Mouse (Mus musculus): ENCODE measurements around the gene Lrig1. TPM values are rescaled to one million over a fixed set of nuclear protein-coding genes. Genes with fewer than 3 reads are reported as not detected.

The Lrig1 gene
- polyA plus RNA-seq, 1 experiment = not detected

DNA sequence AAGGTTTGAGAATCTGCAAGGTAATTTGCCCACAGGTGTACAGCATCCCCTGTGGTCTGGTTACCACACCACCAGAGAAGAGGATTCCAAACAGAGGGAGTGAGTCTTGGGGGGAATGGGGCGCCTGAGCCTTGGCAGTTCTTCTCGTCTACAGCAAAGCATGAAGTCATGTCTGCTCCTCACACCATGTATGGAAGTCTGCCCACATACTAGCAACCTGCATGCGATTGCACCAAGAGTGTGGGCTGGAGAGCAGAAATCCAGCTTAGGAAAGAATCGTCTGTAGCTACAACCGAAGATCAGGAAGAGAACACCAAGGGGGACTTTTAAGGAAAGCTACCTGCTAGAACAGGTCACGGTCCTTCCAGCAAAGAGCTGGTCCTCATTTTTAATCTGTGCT is 3.0 kb upstream of the Lrig1 start:
- no peak overlapping the region for H3K27ac ChIP-seq (ENCODE audit: insufficient read depth, low read depth, low read length)
- no peak overlapping the region for H3K4me3 ChIP-seq (ENCODE audit: insufficient read depth, low read depth, low read length)
- 88% methylated on average over 6 of the region's 6 CpGs for WGBS
- 0 out of 2 replicates have a peak, but pooled peaks cover 2% of the 10 kb centered on the region for H3K4me1 ChIP-seq (ENCODE audit: control insufficient read depth, insufficient read depth, low read length)
- TF ChIP-seq POLR2A (IDR thresholded peaks at IDR 0.05; ENCODE audit: insufficient read depth, low read depth, low read length) (no peak), CTCF (IDR thresholded peaks at IDR 0.05; ENCODE audit: insufficient read depth, low read depth, low read length) (no peak)

DNA sequence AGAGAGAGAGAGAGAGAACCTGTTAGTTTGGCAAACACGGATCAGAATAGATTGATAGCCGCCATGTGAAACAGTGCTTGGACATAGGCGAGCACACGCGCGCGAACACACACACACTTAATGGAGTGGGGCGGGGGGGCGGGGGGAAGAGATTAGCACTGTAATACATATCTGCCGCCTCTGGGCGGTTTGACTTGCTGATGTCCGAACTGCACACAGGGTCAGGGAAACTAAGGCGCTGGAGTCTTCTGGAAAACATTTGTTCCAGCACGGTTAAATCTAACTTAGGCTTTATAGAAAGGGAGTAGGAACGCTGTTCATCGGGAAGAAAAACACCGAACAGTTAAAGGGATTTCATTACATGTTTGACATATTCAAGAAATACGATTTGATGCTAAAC is 1.1 kb upstream of the Lrig1 start:
- 0 out of 2 replicates have a peak overlapping the region, but pooled peaks have one; percentile 8 for H3K4me3 ChIP-seq (ENCODE audit: insufficient read depth, low read depth, low read length)
- no peak overlapping the region for H3K27ac ChIP-seq (ENCODE audit: insufficient read depth, low read depth, low read length)
- TF ChIP-seq POLR2A (IDR thresholded peaks at IDR 0.05; ENCODE audit: insufficient read depth, low read depth, low read length) = no peak
- no peak for TF ChIP-seq CTCF (IDR thresholded peaks at IDR 0.05; ENCODE audit: insufficient read depth, low read depth, low read length)
- H3K4me1 ChIP-seq (ENCODE audit: control insufficient read depth, insufficient read depth, low read length) = 0 out of 2 replicates have a peak, but pooled peaks cover 2% of the 10 kb centered on the region
- under 1% methylated on average over 18 of the region's 18 CpGs for WGBS

DNA sequence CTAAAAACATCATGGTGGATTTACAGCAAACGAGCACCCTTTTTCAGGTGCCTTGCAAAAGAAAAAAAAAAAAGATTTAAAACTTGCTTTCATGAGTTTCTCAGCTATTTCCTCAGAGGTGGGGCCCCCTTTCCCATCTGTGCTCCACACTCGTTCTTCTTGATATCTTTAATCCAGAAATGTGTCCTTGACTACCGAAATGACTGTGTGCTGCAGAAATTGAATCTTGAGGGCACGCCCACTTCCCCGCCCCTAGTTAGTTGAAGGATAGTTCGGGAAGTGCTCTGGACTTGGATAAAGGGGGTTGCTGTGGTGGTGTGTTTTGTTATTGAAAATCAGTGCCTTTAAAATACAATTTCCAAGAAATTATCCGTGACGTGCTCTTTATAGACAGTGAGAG is 654 bp upstream of the Lrig1 start:
- Histone ChIP-seq H3K4me3 (ENCODE audit: insufficient read depth, low read depth, low read length) (0 out of 2 replicates have a peak overlapping the region, but pooled peaks have one; percentile 8), H3K27ac (ENCODE audit: insufficient read depth, low read depth, low read length) (no peak overlapping the region)
- under 1% methylated on average over 8 of the region's 8 CpGs for WGBS

DNA sequence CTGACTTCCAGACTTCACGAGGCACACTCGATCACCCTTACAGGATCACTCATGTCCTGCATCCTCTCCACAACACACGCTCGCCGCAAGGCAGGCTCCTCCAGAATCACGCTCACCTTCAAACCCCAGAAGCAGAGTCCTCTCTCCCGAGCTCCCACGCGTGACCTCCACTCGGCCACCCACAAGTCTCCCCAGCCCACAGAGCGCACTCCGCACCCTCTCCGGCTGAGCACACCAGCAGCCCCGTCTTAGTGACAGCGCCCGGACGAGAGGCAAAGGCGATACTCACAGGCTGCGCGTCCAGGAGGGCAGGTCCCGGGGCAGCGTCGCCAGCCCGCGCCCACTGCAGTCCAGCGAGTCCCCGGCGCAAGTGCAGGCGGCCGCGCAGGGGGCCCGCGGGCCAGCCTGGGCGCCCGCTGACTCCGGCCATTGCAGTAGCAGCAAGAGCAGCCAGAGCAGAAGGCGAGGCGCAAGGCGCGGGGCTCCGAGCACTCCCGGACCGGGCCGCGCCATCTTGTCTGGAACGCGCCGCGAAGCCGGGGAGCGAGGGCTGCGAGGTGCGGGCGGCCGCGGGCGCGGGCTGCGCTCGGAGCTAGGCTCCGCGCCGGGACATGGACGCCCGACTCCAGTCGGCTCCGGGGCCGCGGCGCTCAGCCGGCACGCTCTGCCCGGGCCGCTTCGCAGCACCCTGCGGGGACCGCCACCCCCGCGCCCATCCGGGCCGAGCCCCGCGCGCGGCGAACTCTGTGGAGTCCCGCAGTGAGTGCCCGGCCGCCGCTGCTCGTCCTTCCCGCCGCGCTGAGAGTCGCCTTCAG is 578 bp downstream of the Lrig1 start:
- H3K27ac ChIP-seq (ENCODE audit: insufficient read depth, low read depth, low read length) = no peak overlapping the region
- peak overlapping the region; percentile 62 for H3K4me3 ChIP-seq (ENCODE audit: insufficient read depth, low read depth, low read length)
- TF ChIP-seq CTCF (IDR thresholded peaks at IDR 0.05; ENCODE audit: insufficient read depth, low read depth, low read length) (no peak), POLR2A (IDR thresholded peaks at IDR 0.05; ENCODE audit: insufficient read depth, low read depth, low read length) (no peak)
- under 1% methylated on average over 95 of the region's 95 CpGs for WGBS
- H3K4me1 ChIP-seq (ENCODE audit: control insufficient read depth, insufficient read depth, low read length) = 0 out of 2 replicates have a peak, but pooled peaks cover 2% of the 10 kb centered on the region

More for the DNA sequence above, 654 bp upstream of the Lrig1 start:
- TF ChIP-seq POLR2A (IDR thresholded peaks at IDR 0.05; ENCODE audit: insufficient read depth, low read depth, low read length) (no peak), CTCF (IDR thresholded peaks at IDR 0.05; ENCODE audit: insufficient read depth, low read depth, low read length) (no peak)
- 0 out of 2 replicates have a peak, but pooled peaks cover 2% of the 10 kb centered on the region for H3K4me1 ChIP-seq (ENCODE audit: control insufficient read depth, insufficient read depth, low read length)

DNA sequence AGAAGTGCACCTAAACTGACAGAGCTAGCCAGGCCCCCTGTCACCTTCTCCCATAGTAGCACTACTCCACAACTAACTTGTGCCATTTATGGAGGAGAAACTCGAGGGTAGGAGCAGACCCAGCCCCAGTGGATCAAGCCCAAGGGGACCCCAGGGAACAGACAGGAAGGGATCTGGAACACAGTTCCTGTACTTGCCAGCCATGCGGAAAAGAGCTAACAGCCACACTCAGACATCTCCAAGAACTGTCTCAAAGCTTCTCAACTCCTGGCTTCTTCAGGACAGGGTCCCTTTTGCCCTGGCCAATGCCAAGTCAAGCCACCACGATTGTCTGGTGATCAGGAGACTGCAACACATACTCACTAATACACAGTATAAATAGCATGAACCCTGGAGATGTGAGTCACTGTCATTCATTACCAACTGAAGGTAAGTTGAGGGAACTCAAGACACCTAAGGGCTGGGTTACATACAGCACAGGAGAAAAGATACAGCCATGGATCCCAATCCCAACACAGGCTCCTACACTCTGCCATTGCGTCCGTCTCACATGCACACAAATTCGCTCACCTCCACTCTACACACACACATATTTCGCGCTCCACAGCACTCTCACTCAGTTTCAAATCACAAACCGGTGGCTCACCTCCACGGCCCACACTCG is 1.3 kb downstream of the Lrig1 start:
- no peak overlapping the region for H3K27ac ChIP-seq (ENCODE audit: insufficient read depth, low read depth, low read length)

DNA sequence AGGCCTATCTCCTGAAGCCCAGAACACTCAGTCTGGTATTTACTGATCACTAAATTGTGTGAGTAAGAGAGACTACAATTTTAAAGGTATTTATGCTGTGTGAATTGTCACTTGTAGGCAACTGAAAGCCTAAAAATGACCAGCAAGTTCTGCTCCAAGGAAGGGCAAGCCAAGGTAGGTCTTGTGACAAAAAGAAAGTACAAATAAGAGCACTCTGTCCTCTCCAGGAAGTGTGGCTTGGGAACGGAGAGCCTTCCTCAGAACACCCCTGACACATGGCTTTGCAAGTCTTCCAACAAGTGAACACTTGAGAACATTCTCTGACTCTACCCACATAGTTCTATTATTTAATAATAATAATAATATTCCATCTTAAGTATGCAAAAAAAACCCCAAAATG is 2.5 kb downstream of the Lrig1 start:
- 89% methylated on average over 1 of the region's 1 CpGs for WGBS
- Histone ChIP-seq H3K4me1 (ENCODE audit: control insufficient read depth, insufficient read depth, low read length) (peaks cover 8% of the 10 kb centered on the region), H3K27ac (ENCODE audit: insufficient read depth, low read depth, low read length) (no peak overlapping the region), H3K4me3 (ENCODE audit: insufficient read depth, low read depth, low read length) (no peak overlapping the region)
- TF ChIP-seq CTCF (IDR thresholded peaks at IDR 0.05; ENCODE audit: insufficient read depth, low read depth, low read length) = no peak
- no peak for TF ChIP-seq POLR2A (IDR thresholded peaks at IDR 0.05; ENCODE audit: insufficient read depth, low read depth, low read length)

More for the DNA sequence above, 1.3 kb downstream of the Lrig1 start:
- WGBS = 14% methylated on average over 11 of the region's 11 CpGs
- TF ChIP-seq POLR2A (IDR thresholded peaks at IDR 0.05; ENCODE audit: insufficient read depth, low read depth, low read length) (no peak), CTCF (IDR thresholded peaks at IDR 0.05; ENCODE audit: insufficient read depth, low read depth, low read length) (no peak)
- Histone ChIP-seq H3K4me1 (ENCODE audit: control insufficient read depth, insufficient read depth, low read length) (0 out of 2 replicates have a peak, but pooled peaks cover 2% of the 10 kb centered on the region), H3K4me3 (ENCODE audit: insufficient read depth, low read depth, low read length) (peak overlapping the region; percentile 62)

DNA sequence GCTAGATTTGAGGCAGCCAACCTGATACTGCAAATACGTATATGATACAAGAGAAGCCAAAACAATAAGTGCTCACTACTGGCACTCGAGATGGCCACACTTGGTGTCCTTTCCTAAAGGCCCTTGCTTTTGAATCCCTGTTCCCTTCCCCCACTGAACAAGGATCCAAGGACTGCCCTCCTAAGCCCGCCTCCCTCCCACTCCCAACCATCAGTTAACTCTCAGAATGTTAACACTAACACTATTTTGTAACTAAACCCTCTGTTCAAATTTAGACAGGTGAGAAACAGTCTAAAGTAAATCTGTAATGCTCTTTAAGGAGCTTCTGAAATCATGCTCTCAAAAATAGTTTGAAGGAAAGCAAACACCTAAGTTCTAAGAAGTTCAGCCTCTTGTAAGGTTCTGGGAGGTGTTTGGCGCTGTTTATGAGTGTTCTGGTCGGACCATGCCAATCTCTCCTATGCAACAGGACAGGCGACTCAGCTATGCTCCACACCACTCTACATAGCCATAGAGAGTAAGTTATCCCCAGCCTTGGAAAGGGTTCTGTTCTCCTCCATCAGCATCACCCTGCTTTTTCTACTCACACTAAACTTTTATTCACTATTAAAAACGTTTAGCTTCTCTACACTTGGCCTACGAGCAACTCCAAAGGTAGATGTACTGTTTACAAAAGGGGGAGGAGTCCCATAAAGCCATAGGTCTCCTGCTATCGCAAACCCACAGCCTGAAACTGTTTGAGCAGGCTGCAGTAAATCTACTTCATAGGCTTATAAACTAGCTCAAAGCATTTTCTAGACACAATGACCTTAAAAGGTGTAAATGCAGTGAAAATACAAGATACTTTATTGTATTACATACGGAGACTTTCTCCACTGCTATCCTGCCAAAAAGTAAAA is 3.5 kb downstream of the Lrig1 start:
- Histone ChIP-seq H3K27ac (ENCODE audit: insufficient read depth, low read depth, low read length) (no peak overlapping the region), H3K4me3 (ENCODE audit: insufficient read depth, low read depth, low read length) (no peak overlapping the region), H3K4me1 (ENCODE audit: control insufficient read depth, insufficient read depth, low read length) (peaks cover 8% of the 10 kb centered on the region)
- TF ChIP-seq CTCF (IDR thresholded peaks at IDR 0.05; ENCODE audit: insufficient read depth, low read depth, low read length) = no peak
- no peak for TF ChIP-seq POLR2A (IDR thresholded peaks at IDR 0.05; ENCODE audit: insufficient read depth, low read depth, low read length)
- WGBS = 69% methylated on average over 10 of the region's 10 CpGs

DNA sequence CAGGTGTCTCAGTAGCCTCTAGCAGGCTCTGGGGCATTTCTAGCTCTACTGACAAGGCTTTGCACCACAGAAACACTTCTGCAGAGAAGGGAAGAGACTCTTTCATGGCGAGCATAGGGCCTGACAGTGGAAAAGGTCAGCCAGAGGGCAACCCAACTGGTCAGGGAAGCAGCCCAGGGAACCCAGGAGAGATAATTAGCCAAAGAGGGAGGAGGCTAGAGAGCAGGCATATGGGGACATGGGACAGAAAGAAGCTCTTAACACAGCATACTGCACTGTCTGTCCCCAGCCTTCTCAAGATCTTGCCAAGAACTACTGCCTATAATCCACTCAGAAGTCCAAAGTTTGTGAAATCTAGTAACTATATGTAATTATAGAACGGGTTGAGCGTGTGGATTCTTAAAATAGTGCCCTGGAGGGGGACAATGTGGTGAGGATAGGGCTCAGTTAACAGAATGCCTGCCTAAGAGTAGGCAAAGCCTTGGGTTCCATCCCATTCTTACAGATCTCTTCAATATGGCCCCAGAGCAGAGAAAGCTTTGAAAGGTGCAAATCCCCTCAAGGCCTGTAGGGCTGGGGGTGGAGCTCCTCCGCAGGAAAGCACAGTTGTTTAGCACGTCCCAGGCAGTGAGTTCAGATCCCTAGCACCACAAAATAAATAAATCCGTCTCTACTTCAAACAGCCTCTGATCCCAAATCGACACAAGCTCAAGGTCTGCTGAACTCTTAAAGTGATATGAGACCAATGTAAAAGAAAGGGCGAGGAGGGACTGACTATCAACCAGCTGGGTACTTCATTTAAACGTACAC is 4.6 kb downstream of the Lrig1 start:
- H3K27ac ChIP-seq (ENCODE audit: insufficient read depth, low read depth, low read length) = no peak overlapping the region; the same call in 1 of the 2 replicates
- TF ChIP-seq CTCF (IDR thresholded peaks at IDR 0.05; ENCODE audit: insufficient read depth, low read depth, low read length) = no peak
- no peak overlapping the region for H3K4me3 ChIP-seq (ENCODE audit: insufficient read depth, low read depth, low read length)
- WGBS = 73% methylated on average over 9 of the region's 9 CpGs
- peaks cover 8% of the 10 kb centered on the region for H3K4me1 ChIP-seq (ENCODE audit: control insufficient read depth, insufficient read depth, low read length)
